Mouse (Mus musculus) MEL (cell line): ENCODE results near the gene Gm13695. TPM values are rescaled to one million over a fixed set of nuclear protein-coding genes. Genes with fewer than 3 reads are reported as not detected.

Source experiments
- DNase-seq: peaks from one replicate; pipeline ENCODE4 v3.0.0; 2011; ENCODE audit warnings: low read depth, low spot score
- H3K27ac ChIP-seq: 2 replicates; pipeline ENCODE4 v1.5.1; 2012; ENCODE audit warnings: low read depth, mild to moderate bottlenecking, control low read depth, low read length, moderate library complexity; ENCODE audit not compliant: control insufficient read depth
- H3K27me3 ChIP-seq, 2 experiments: fragments of 150-350 bp in 1 of 2; sonication (generic) in 1 of 2; 2 replicates each; pipeline ENCODE4 v1.6.1; 2012; ENCODE audit warnings: low read length in 2 of 2, mild to moderate bottlenecking in 2 of 2, improper control_type of control experiment in 1 of 2, moderate library complexity in 1 of 2; ENCODE audit not compliant: insufficient read depth in 2 of 2, control insufficient read depth in 1 of 2
- H3K36me3 ChIP-seq, 2 experiments: 2 replicates each; pipeline ENCODE4 v1.6.1; 2012 to 2014; ENCODE audit warnings: low read length in 2 of 2, improper control_type of control experiment in 1 of 2, inconsistent platforms in 1 of 2, mild to moderate bottlenecking in 1 of 2; ENCODE audit not compliant: insufficient read depth in 2 of 2, control insufficient read depth in 1 of 2
- H3K4me1 ChIP-seq, 2 experiments: fragments of 150-350 bp in 1 of 2; sonication (generic) in 1 of 2; 2 replicates each; pipeline ENCODE4 v1.6.1; 2012; ENCODE audit warnings: low read length in 2 of 2, improper control_type of control experiment in 1 of 2, mild to moderate bottlenecking in 1 of 2; ENCODE audit not compliant: insufficient read depth in 2 of 2, control insufficient read depth in 1 of 2
- H3K4me3 ChIP-seq, 2 experiments: fragments of 150-350 bp in 1 of 2; sonication (generic) in 1 of 2; 2 replicates each; pipeline ENCODE4 v1.5.1; 2012; ENCODE audit warnings: low read depth in 2 of 2, low read length in 2 of 2, mild to moderate bottlenecking in 2 of 2, moderate library complexity in 2 of 2, control low read depth in 1 of 2, improper control_type of control experiment in 1 of 2; ENCODE audit not compliant: control insufficient read depth in 1 of 2, insufficient read depth in 1 of 2
- H3K79me2 ChIP-seq: 2 replicates; pipeline ENCODE4 v1.6.1; 2012; ENCODE audit warnings: mild to moderate bottlenecking, low read length, moderate library complexity; ENCODE audit not compliant: control insufficient read depth, poor library complexity, insufficient read depth
- H3K9ac ChIP-seq: 2 replicates; pipeline ENCODE4 v1.6.1; 2012; ENCODE audit warnings: low read depth, mild to moderate bottlenecking, control low read depth, low read length, moderate library complexity; ENCODE audit not compliant: control insufficient read depth, poor library complexity, severe bottlenecking
- H3K9me3 ChIP-seq: fragments of 150-350 bp; sonication (generic); replicated peaks from 2 replicates; pipeline ENCODE4 v1.6.1; 2012; ENCODE audit warnings: mild to moderate bottlenecking, low read length, improper control_type of control experiment, moderate library complexity; ENCODE audit not compliant: insufficient read depth
- BHLHE40 ChIP-seq: IDR thresholded peaks from 2 replicates; pipeline ENCODE4 v1.6.1; 2012; ENCODE audit warnings: low read depth, mild to moderate bottlenecking, inconsistent platforms, low read length, improper control_type of control experiment, borderline replicate concordance
- MAFK ChIP-seq: IDR thresholded peaks from 2 replicates; pipeline ENCODE4 v1.6.1; 2011; ENCODE audit warnings: low read depth, mild to moderate bottlenecking, low read length, improper control_type of control experiment, borderline replicate concordance
- POLR2A ChIP-seq, 2 experiments: IDR thresholded peaks; 2 replicates each; pipeline ENCODE4 v1.6.1; 2011 to 2012; ENCODE audit warnings: low read length in 2 of 2, mild to moderate bottlenecking in 2 of 2, control low read depth in 1 of 2, improper control_type of control experiment in 1 of 2, low read depth in 1 of 2, moderate library complexity in 1 of 2; ENCODE audit not compliant: control insufficient read depth in 1 of 2, insufficient read depth in 1 of 2, poor library complexity in 1 of 2
- RCOR1 ChIP-seq: IDR thresholded peaks from 2 replicates; pipeline ENCODE4 v1.6.1; 2012; ENCODE audit warnings: low read depth, mild to moderate bottlenecking, inconsistent platforms, low read length, improper control_type of control experiment
- TBP ChIP-seq: IDR thresholded peaks from 2 replicates; pipeline ENCODE4 v1.8.0; 2011; ENCODE audit warnings: low read depth, low read length, improper control_type of control experiment
- USF1 ChIP-seq: IDR thresholded peaks from 2 replicates; pipeline ENCODE4 v1.6.1; 2014; ENCODE audit warnings: low read depth, mild to moderate bottlenecking, inconsistent platforms, low read length, improper control_type of control experiment, moderate library complexity
- polyA plus RNA-seq, 2 experiments: library from polyadenylated mRNA; stranded (reverse) in 1 of 2; unstranded in 1 of 2; fragments of >175 nt in 1 of 2; fragments of >200 nt in 1 of 2; gene quantifications; 2 replicates each; pipeline versions ENCODE4 v1.2.1 to v1.2.4; 2012; ENCODE audit warnings: low replicate concordance in 2 of 2, low read depth in 1 of 2; ENCODE audit not compliant: insufficient read length in 2 of 2, insufficient read depth in 1 of 2, missing spikeins in 1 of 2
- total RNA-seq: library from RNA; depleted of rRNA; stranded (reverse); fragments of 300-350 nt; gene quantifications from 2 replicates; pipeline ENCODE4 v1.2.3, GENCODE M21; 2012; rRNA removed

Gm13695 gene
- total and polyA plus RNA-seq, 3 experiments = 0.08 TPM; not detected in 2

DNA sequence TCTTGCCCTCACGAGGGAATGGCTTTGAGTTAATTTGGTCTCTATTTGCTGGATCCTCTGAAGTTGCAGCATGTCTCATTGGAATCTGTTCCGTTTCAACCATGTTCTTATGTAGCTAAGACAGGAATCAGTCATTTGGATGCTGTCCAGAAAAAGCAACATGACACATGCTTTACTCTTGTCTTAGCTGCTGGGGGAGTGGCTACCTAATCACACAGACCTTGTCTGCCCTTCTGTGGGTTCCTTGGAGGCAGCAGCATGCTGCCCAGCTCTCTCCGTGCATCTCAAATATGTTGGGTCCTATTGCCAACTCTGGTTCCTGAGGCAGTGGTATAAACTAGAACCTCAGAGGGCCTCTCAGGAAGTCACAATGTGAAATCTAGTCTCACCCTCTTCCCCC, 51.2 kb downstream of the Gm13695 start:
- H3K4me1 ChIP-seq = no peaks in the 10 kb centered on the region

More for the DNA sequence above, 51.2 kb downstream of the Gm13695 start:
- no peak overlapping the region for H3K4me3 ChIP-seq
- peak; percentile 38 for DNase-seq
- no peaks in the 10 kb centered on the region; a peak in 1 of 4 replicates for H3K27me3 ChIP-seq
- H3K36me3 ChIP-seq = no peaks in the 10 kb centered on the region
- no peaks in the 10 kb centered on the region for H3K79me2 ChIP-seq
- no peaks in the 10 kb centered on the region for H3K9me3 ChIP-seq
- no peak for TF ChIP-seq POLR2A (IDR thresholded peaks at IDR 0.05; ENCODE audit: control insufficient read depth in 1 of 2, insufficient read depth in 1 of 2, low read depth in 1 of 2, low read length in 2 of 2, poor library complexity in 1 of 2)
- no peak for TF ChIP-seq RCOR1
- TF ChIP-seq USF1 = no peak
- TF ChIP-seq MAFK = no peak
- TF ChIP-seq BHLHE40 = no peak
- no peak for TF ChIP-seq TBP
- no peak overlapping the region for H3K9ac ChIP-seq
- no peak overlapping the region for H3K27ac ChIP-seq

Other genes starting within 250 kb of the Gm13695 start
- 6.5 and 9.7 TPM in 2 replicates for gene Itgav, start 242.9 kb upstream of the Gm13695 start, total RNA-seq
- 1 to 10 TPM in 1 of 2 experiments, not detected in 1; 7.2 TPM for gene Itgav, start 242.9 kb upstream of the Gm13695 start, polyA plus RNA-seq
- gene Fam171b, start 154.7 kb upstream of the Gm13695 start, total RNA-seq = not detected in 2 replicates
- not detected for gene Fam171b, start 154.7 kb upstream of the Gm13695 start, polyA plus RNA-seq
- gene Zswim2, start 26.1 kb upstream of the Gm13695 start, total RNA-seq = not detected in 2 replicates
- gene Zswim2, start 26.1 kb upstream of the Gm13695 start, polyA plus RNA-seq = not detected
- gene Gm13698, start 11.6 kb upstream of the Gm13695 start, total RNA-seq = 0.08 TPM in 1 of 2 replicates, not detected in the other
- gene Gm13698, start 11.6 kb upstream of the Gm13695 start, polyA plus RNA-seq = under 1 TPM in 1 of 2 experiments, not detected in 1; 0.08 TPM
- gene Gm13693, start 5.8 kb upstream of the Gm13695 start, total RNA-seq = 0.08 TPM in 1 of 2 replicates, not detected in the other
- gene Gm13693, start 5.8 kb upstream of the Gm13695 start, polyA plus RNA-seq = under 1 TPM in 1 of 2 experiments, not detected in 1; 0.08 TPM
- 0.08 TPM in 1 of 2 replicates, not detected in the other for gene Gm13696, start 5.8 kb downstream of the Gm13695 start, total RNA-seq
- gene Gm13696, start 5.8 kb downstream of the Gm13695 start, polyA plus RNA-seq = under 1 TPM in 1 of 2 experiments, not detected in 1; 0.08 TPM
- 0.08 TPM in 1 of 2 replicates, not detected in the other for gene Gm13694, start 11.6 kb downstream of the Gm13695 start, total RNA-seq
- under 1 TPM in 1 of 2 experiments, not detected in 1; 0.08 TPM for gene Gm13694, start 11.6 kb downstream of the Gm13695 start, polyA plus RNA-seq
- gene Gm13697, start 17.4 kb downstream of the Gm13695 start, total RNA-seq = 0.08 TPM in 1 of 2 replicates, not detected in the other
- under 1 TPM in 1 of 2 experiments, not detected in 1; 0.08 TPM for gene Gm13697, start 17.4 kb downstream of the Gm13695 start, polyA plus RNA-seq
- 0.08 TPM in 1 of 2 replicates, not detected in the other for gene Gm13691, start 23.2 kb downstream of the Gm13695 start, total RNA-seq
- under 1 TPM in 1 of 2 experiments, not detected in 1; 0.08 TPM for gene Gm13691, start 23.2 kb downstream of the Gm13695 start, polyA plus RNA-seq